Mouse (Mus musculus) thymus, adult 2 months (tissue): Measurements from ENCODE around the gene Ly86. TPM values are rescaled to one million over a fixed set of nuclear protein-coding genes. Genes with fewer than 3 reads are reported as not detected.

ENCODE experiments used
- DNase-seq: peaks from one replicate; pipeline ENCODE4 v3.0.0; 2021
- H3K27ac ChIP-seq: fragments of 200-500 bp; 2 replicates; pipeline ENCODE4 v1.5.1; 2012; ENCODE audit warnings: low read length, control low read depth; ENCODE audit not compliant: control insufficient read depth, insufficient read depth
- H3K27me3 ChIP-seq: fragments of 200-500 bp; 2 replicates; pipeline ENCODE4 v1.6.1; 2012; ENCODE audit warnings: mild to moderate bottlenecking, low read length, moderate library complexity, mixed read lengths; ENCODE audit not compliant: control insufficient read depth, insufficient read depth
- H3K36me3 ChIP-seq: fragments of 200-500 bp; 2 replicates; pipeline ENCODE4 v1.6.1; 2012; ENCODE audit warnings: mild to moderate bottlenecking, low read length, moderate library complexity; ENCODE audit not compliant: control insufficient read depth, insufficient read depth
- H3K4me1 ChIP-seq: fragments of 200-500 bp; replicated peaks from 2 replicates; pipeline ENCODE4 v1.6.1; 2012; ENCODE audit warnings: low read length; ENCODE audit not compliant: control insufficient read depth, insufficient read depth
- H3K4me3 ChIP-seq: fragments of 200-500 bp; 2 replicates; pipeline ENCODE4 v1.5.1; 2012; ENCODE audit warnings: mild to moderate bottlenecking, low read length, control low read depth, moderate library complexity; ENCODE audit not compliant: control insufficient read depth, insufficient read depth
- CTCF ChIP-seq: fragments of 200-500 bp; IDR thresholded peaks from 2 replicates; pipeline ENCODE4 v1.5.1; 2012; ENCODE audit warnings: mild to moderate bottlenecking, control low read depth, low read length, moderate library complexity, borderline replicate concordance; ENCODE audit not compliant: control insufficient read depth, poor library complexity, insufficient read depth; ENCODE audit errors: extremely low read depth
- POLR2A ChIP-seq: fragments of 200-500 bp; IDR thresholded peaks from 2 replicates; pipeline ENCODE4 v1.6.1; 2012; ENCODE audit warnings: mild to moderate bottlenecking, low read length, control low read depth, moderate library complexity; ENCODE audit not compliant: control insufficient read depth, poor library complexity, insufficient read depth; ENCODE audit errors: extremely low read depth
- WGBS: fragments of 180-500 bp; shearing (Covaris S2); methylation state at CpG from one replicate; pipeline ENCODE4 v1.1.7; 2018; 5-methylcytosine and 5-hydroxymethylcytosine counted together
- polyA plus RNA-seq: library from polyadenylated mRNA; depleted of rRNA; stranded (reverse); fragments of >200 nt; gene quantifications from 2 replicates; pipeline ENCODE4 v1.2.3, GENCODE M21; 2012

Gene Ly86
- polyA plus RNA-seq, 1 experiment: 14.2 TPM

- Histone ChIP-seq H3K27me3 (no peaks in the 10 kb centered on the region), H3K4me3 (no peak overlapping the region), H3K27ac (no peak overlapping the region), H3K4me1 (peaks cover 20% of the 10 kb centered on the region), H3K36me3 (no peaks in the 10 kb centered on the region)
- WGBS: 25% methylated on average over 11 of the region's 11 CpGs
- DNase-seq: no peak
- TF ChIP-seq POLR2A (no peak), CTCF (no peak)
These were observed 95.7 kb downstream of the Ly86 start for GRCm38 (mm10) chr13:37440593-37441307.

GRCm38 (mm10) chr13:37442058-37442457, 97.0 kb downstream of the Ly86 start:
- H3K27me3 ChIP-seq: no peaks in the 10 kb centered on the region
- no peak for TF ChIP-seq CTCF
- no peak for TF ChIP-seq POLR2A
- no peak overlapping the region for H3K4me3 ChIP-seq
- 45% methylated on average over 4 of the region's 4 CpGs for WGBS
- no peaks in the 10 kb centered on the region for H3K36me3 ChIP-seq
- peaks cover 20% of the 10 kb centered on the region for H3K4me1 ChIP-seq
- H3K27ac ChIP-seq: no peak overlapping the region
- DNase-seq: no peak

GRCm38 (mm10) chr13:37442531-37442930, 97.5 kb downstream of the Ly86 start:
- TF ChIP-seq CTCF (no peak), POLR2A (no peak)
- peaks cover 20% of the 10 kb centered on the region for H3K4me1 ChIP-seq
- H3K27ac ChIP-seq: no peak overlapping the region
- H3K4me3 ChIP-seq: no peak overlapping the region
- 90% methylated on average over 7 of the region's 7 CpGs for WGBS
- no peaks in the 10 kb centered on the region for H3K27me3 ChIP-seq
- no peaks in the 10 kb centered on the region for H3K36me3 ChIP-seq
- DNase-seq: no peak

- TF ChIP-seq CTCF: no peak
- TF ChIP-seq POLR2A: no peak
- Histone ChIP-seq H3K4me1 (no peaks in the 10 kb centered on the region), H3K27me3 (no peaks in the 10 kb centered on the region), H3K27ac (no peak overlapping the region), H3K4me3 (no peak overlapping the region), H3K36me3 (no peaks in the 10 kb centered on the region)
- 95% methylated on average over 16 of the region's 16 CpGs for WGBS
- no peak for DNase-seq
These were observed 101.8 kb downstream of the Ly86 start for GRCm38 (mm10) chr13:37446699-37447258.

GRCm38 (mm10) chr13:37451021-37451420, 106.0 kb downstream of the Ly86 start:
- WGBS: 92% methylated on average over 5 of the region's 5 CpGs
- H3K27ac ChIP-seq: no peak overlapping the region
- H3K4me3 ChIP-seq: no peak overlapping the region
- no peaks in the 10 kb centered on the region for H3K36me3 ChIP-seq
- no peak for DNase-seq
- no peaks in the 10 kb centered on the region for H3K27me3 ChIP-seq
- TF ChIP-seq CTCF (no peak), POLR2A (no peak)
- H3K4me1 ChIP-seq: peaks cover 16% of the 10 kb centered on the region

GRCm38 (mm10) chr13:37451471-37451870, 106.5 kb downstream of the Ly86 start:
- no peak for DNase-seq
- no peaks in the 10 kb centered on the region for H3K27me3 ChIP-seq
- H3K4me3 ChIP-seq: no peak overlapping the region
- WGBS: 38% methylated on average over 3 of the region's 3 CpGs
- no peaks in the 10 kb centered on the region for H3K36me3 ChIP-seq
- TF ChIP-seq CTCF (no peak), POLR2A (no peak)
- peaks cover 16% of the 10 kb centered on the region for H3K4me1 ChIP-seq
- H3K27ac ChIP-seq: no peak overlapping the region
